Mouse (Mus musculus): ENCODE data around the gene Nme2. TPM values are rescaled to one million over a fixed set of nuclear protein-coding genes. Genes with fewer than 3 reads are reported as not detected.

The Nme2 gene
- total RNA-seq (2014; rRNA removed) = 363 and 370 TPM in 2 replicates
- polyA plus RNA-seq (2012; rRNA removed) = 153 and 184 TPM in 2 replicates

DNA sequence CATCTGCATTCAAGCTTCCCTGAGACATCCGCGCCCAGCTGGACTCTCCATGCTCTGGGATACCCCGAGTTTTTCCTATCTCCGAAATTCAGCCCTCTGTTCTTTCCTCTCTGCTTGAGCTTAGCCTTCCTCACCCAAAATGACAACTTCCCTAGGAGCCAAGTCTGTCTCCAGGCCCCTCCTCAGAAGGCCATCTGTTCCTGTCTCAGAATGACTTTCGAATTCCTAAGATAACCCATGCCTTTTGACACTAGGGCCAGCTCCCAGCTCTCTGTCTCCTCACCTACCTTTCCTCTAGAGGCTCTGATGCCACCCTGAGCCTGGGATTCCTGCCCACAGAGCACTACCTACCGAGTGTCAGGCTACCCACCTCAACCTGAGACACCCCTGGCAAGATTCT is at the start of gene Nme2:
TSS of gene Nme2 (minus strand) at position 101 of the 400 bp plus-strand sequence.
- Histone ChIP-seq H3K9ac (ENCODE audit: low read depth, low read length) (peak within 1 kb of the TSS; percentile 80), H3K4me1 (ENCODE audit: control insufficient read depth, insufficient read depth, low read length) (peaks cover 23% of the 10 kb centered on the region), H3K36me3 (ENCODE audit: control insufficient read depth, insufficient read depth, low read length) (peaks cover 25% of the 10 kb centered on the region), H3K27ac (replicated peaks; ENCODE audit: insufficient read depth, low read depth, low read length) (peak within 1 kb of the TSS; percentile 91), H3K27me3 (ENCODE audit: control insufficient read depth, insufficient read depth, low read length) (no peaks in the 10 kb centered on the region), H3K79me2 (ENCODE audit: control insufficient read depth, insufficient read depth, low read length) (peaks cover 5% of the 10 kb centered on the region; the same call in 1 of the 2 replicates), H3K4me3 (ENCODE audit: insufficient read depth, low read depth, low read length) (peak within 1 kb of the TSS; percentile 76)
- DNase-seq (ENCODE audit: extremely low read depth, low read depth, low spot score) = no peak
- no peak for TF ChIP-seq POLR2A (IDR thresholded peaks at IDR 0.05; ENCODE audit: extremely low read depth, insufficient read depth, low read length)
- no peak for TF ChIP-seq CTCF (IDR thresholded peaks at IDR 0.05; ENCODE audit: low read depth, low read length)
- WGBS = 3% methylated on average over 6 of the region's 6 CpGs

DNA sequence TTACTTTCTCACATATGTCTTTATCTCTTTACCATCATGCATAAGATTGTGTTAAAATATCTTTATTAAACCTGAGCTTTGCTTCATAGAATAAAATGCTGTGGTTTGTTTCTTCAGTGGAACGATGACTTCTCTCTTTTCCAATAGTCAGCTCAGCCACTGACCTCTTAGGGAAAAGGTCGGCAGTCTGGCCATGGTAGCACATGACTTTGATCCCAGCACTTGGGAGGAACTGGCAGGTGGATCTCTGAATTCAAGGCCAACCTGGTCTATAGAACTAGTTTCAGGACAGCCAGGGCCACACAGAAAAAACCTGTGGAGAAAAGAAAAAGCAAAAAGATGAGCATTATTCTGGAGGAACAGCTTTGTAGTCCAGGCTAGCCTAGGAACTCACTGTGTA is 47.3 kb upstream of the Nme2 start:
- H3K27ac ChIP-seq (replicated peaks; ENCODE audit: insufficient read depth, low read depth, low read length) = no peak overlapping the region
- H3K4me1 ChIP-seq (ENCODE audit: control insufficient read depth, insufficient read depth, low read length) = peaks cover 19% of the 10 kb centered on the region
- peak; percentile 78 for DNase-seq (ENCODE audit: extremely low read depth, low read depth, low spot score)
- no peaks in the 10 kb centered on the region for H3K27me3 ChIP-seq (ENCODE audit: control insufficient read depth, insufficient read depth, low read length)
- H3K9ac ChIP-seq (ENCODE audit: low read depth, low read length) = no peak overlapping the region
- no peak for TF ChIP-seq CTCF (IDR thresholded peaks at IDR 0.05; ENCODE audit: low read depth, low read length)
- no peak for TF ChIP-seq POLR2A (IDR thresholded peaks at IDR 0.05; ENCODE audit: extremely low read depth, insufficient read depth, low read length)
- 12% methylated on average over 2 of the region's 2 CpGs for WGBS
- peaks cover 36% of the 10 kb centered on the region for H3K79me2 ChIP-seq (ENCODE audit: control insufficient read depth, insufficient read depth, low read length)
- H3K4me3 ChIP-seq (ENCODE audit: insufficient read depth, low read depth, low read length) = no peak overlapping the region
- no peaks in the 10 kb centered on the region for H3K36me3 ChIP-seq (ENCODE audit: control insufficient read depth, insufficient read depth, low read length)

GRCm38 (mm10) chr11:93999276-93999675 is 43.2 kb upstream of the Nme2 start:
- Histone ChIP-seq H3K4me1 (ENCODE audit: control insufficient read depth, insufficient read depth, low read length) (peaks cover 23% of the 10 kb centered on the region), H3K27ac (replicated peaks; ENCODE audit: insufficient read depth, low read depth, low read length) (peak overlapping the region; percentile 18), H3K27me3 (ENCODE audit: control insufficient read depth, insufficient read depth, low read length) (no peaks in the 10 kb centered on the region), H3K9ac (ENCODE audit: low read depth, low read length) (no peak overlapping the region), H3K36me3 (ENCODE audit: control insufficient read depth, insufficient read depth, low read length) (no peaks in the 10 kb centered on the region), H3K79me2 (ENCODE audit: control insufficient read depth, insufficient read depth, low read length) (peaks cover 29% of the 10 kb centered on the region), H3K4me3 (ENCODE audit: insufficient read depth, low read depth, low read length) (no peak overlapping the region)
- peak; percentile 65 for DNase-seq (ENCODE audit: extremely low read depth, low read depth, low spot score)
- no peak for TF ChIP-seq CTCF (IDR thresholded peaks at IDR 0.05; ENCODE audit: low read depth, low read length)
- no peak for TF ChIP-seq POLR2A (IDR thresholded peaks at IDR 0.05; ENCODE audit: extremely low read depth, insufficient read depth, low read length)

- 8% methylated on average over 13 of the region's 13 CpGs for WGBS
- Histone ChIP-seq H3K79me2 (ENCODE audit: control insufficient read depth, insufficient read depth, low read length) (peaks cover 20% of the 10 kb centered on the region), H3K4me3 (ENCODE audit: insufficient read depth, low read depth, low read length) (peak overlapping the region; percentile 84), H3K4me1 (ENCODE audit: control insufficient read depth, insufficient read depth, low read length) (peaks cover 20% of the 10 kb centered on the region), H3K27me3 (ENCODE audit: control insufficient read depth, insufficient read depth, low read length) (no peaks in the 10 kb centered on the region), H3K9ac (ENCODE audit: low read depth, low read length) (no peak overlapping the region), H3K36me3 (ENCODE audit: control insufficient read depth, insufficient read depth, low read length) (no peaks in the 10 kb centered on the region), H3K27ac (replicated peaks; ENCODE audit: insufficient read depth, low read depth, low read length) (peak overlapping the region; percentile 83)
- DNase-seq (ENCODE audit: extremely low read depth, low read depth, low spot score) = peak; percentile 99
- TF ChIP-seq POLR2A (IDR thresholded peaks at IDR 0.05; ENCODE audit: extremely low read depth, insufficient read depth, low read length) (no peak), CTCF (IDR thresholded peaks at IDR 0.05; ENCODE audit: low read depth, low read length) (no peak)
Measured at GRCm38 (mm10) chr11:93997141-93997775, 41.2 kb upstream of the Nme2 start.

DNA sequence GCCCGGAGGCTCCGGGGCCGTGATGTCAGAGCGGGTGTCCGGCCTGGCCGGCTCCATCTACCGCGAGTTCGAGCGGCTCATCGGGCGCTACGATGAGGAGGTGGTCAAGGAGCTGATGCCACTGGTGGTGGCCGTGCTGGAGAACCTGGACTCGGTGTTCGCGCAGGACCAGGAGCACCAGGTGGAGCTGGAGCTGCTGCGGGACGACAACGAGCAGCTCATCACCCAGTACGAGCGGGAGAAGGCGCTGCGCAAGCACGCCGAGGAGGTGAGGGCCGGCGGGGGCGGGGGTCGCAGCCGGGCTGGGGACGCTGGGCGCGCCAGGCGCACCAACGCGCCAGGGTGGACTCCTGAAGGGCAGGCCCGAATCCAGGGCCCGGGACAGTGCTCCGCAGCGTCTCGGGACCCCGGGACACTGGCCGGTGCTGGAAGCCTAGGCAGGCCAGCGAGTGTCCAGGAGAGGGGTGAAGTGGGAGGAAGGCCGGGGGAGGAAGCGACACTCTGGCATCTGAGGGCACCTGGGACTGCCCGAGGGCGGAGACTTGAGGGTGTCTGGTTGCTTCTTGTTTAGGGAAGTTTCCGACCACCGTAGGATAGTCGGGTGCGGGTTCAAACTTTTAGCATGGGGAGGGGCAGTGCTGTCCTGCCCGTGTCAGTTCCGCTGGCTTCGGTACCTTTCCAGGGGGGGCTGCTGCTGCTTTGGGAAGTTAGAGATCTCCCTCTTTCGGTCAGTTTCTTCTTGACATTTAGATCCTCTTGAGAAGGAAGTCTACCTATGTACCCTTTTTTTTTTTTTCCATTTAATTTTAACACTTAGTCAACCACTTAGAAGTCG is 40.5 kb upstream of the Nme2 start:
- H3K4me3 ChIP-seq (ENCODE audit: insufficient read depth, low read depth, low read length) = peak overlapping the region; percentile 84
- DNase-seq (ENCODE audit: extremely low read depth, low read depth, low spot score) = no peak
- H3K79me2 ChIP-seq (ENCODE audit: control insufficient read depth, insufficient read depth, low read length) = peaks cover 18% of the 10 kb centered on the region
- WGBS = under 1% methylated on average over 58 of the region's 58 CpGs
- peak overlapping the region; percentile 96 for H3K9ac ChIP-seq (ENCODE audit: low read depth, low read length)
- H3K27me3 ChIP-seq (ENCODE audit: control insufficient read depth, insufficient read depth, low read length) = no peaks in the 10 kb centered on the region
- H3K36me3 ChIP-seq (ENCODE audit: control insufficient read depth, insufficient read depth, low read length) = no peaks in the 10 kb centered on the region
- TF ChIP-seq CTCF (IDR thresholded peaks at IDR 0.05; ENCODE audit: low read depth, low read length) (0 out of 2 replicates have a peak, but pooled peaks have one; percentile 14), POLR2A (IDR thresholded peaks at IDR 0.05; ENCODE audit: extremely low read depth, insufficient read depth, low read length) (0 out of 2 replicates have a peak, but pooled peaks have one; percentile 7)
- peak overlapping the region; percentile 83 for H3K27ac ChIP-seq (replicated peaks; ENCODE audit: insufficient read depth, low read depth, low read length)
- H3K4me1 ChIP-seq (ENCODE audit: control insufficient read depth, insufficient read depth, low read length) = peaks cover 20% of the 10 kb centered on the region
